Mouse (Mus musculus) brain, embryonic 14.5 days (tissue): ENCODE measurements at regions not wholly inside any gene's neighbourhood (a gene's known extent, or its start where the extent isn't known, plus 50 kb on each side); places are given as distances from the start of the nearest gene placed in this dataset.
A peak's percentile ranks its signal among the peaks of the same experiment; 100 is the strongest.

Source experiments
- DNase-seq: peaks from one replicate; pipeline ENCODE4 v3.0.0-alpha.2; 2011; ENCODE audit warnings: low read depth
- CTCF ChIP-seq: fragments of 200-500 bp; IDR thresholded peaks from 2 replicates; pipeline ENCODE4 v1.5.1; 2012; ENCODE audit warnings: inconsistent platforms, mild to moderate bottlenecking, moderate library complexity, borderline replicate concordance; ENCODE audit not compliant: insufficient read depth, insufficient read length; ENCODE audit errors: extremely low read depth
- POLR2A ChIP-seq: fragments of 200-500 bp; IDR thresholded peaks from 2 replicates; pipeline ENCODE4 v1.6.1; 2012; ENCODE audit warnings: mild to moderate bottlenecking, inconsistent platforms, borderline replicate concordance; ENCODE audit not compliant: poor library complexity, insufficient read depth, insufficient read length, severe bottlenecking; ENCODE audit errors: extremely low read depth

GRCm38 (mm10) chr7:64074661-64075234, 78.9 kb upstream of the Trpm1 start:
- TF ChIP-seq POLR2A (no peak), CTCF (no peak)
- no peak for DNase-seq

GRCm38 (mm10) chr7:64074186-64074585, 79.4 kb upstream of the Trpm1 start:
- TF ChIP-seq POLR2A (no peak), CTCF (no peak)
- DNase-seq, result no peak

- no peak for DNase-seq
- TF ChIP-seq POLR2A (no peak), CTCF (no peak)
Observed at GRCm38 (mm10) chr7:64073781-64074180, 79.9 kb upstream of the Trpm1 start.

- TF ChIP-seq CTCF (no peak), POLR2A (no peak)
- no peak for DNase-seq
Observed at GRCm38 (mm10) chr7:64070930-64071329, 82.7 kb upstream of the Trpm1 start.

GRCm38 (mm10) chr7:64065529-64066247, 87.9 kb upstream of the Trpm1 start:
- TF ChIP-seq CTCF (no peak), POLR2A (no peak)
- DNase-seq, result peak; percentile 81

- DNase-seq, result peak; percentile 13
- TF ChIP-seq CTCF (no peak), POLR2A (no peak)
Observed at GRCm38 (mm10) chr7:64064460-64065241, 89.0 kb upstream of the Trpm1 start.

GRCm38 (mm10) chr7:64061170-64061569, 92.5 kb upstream of the Trpm1 start:
- no peak for DNase-seq
- TF ChIP-seq CTCF, result no peak
- no peak for TF ChIP-seq POLR2A

- no peak for TF ChIP-seq POLR2A
- TF ChIP-seq CTCF, result no peak
- DNase-seq, result no peak
Observed at GRCm38 (mm10) chr7:64060582-64060981, 93.1 kb upstream of the Trpm1 start.

- TF ChIP-seq CTCF (peak; percentile 66; the same call in 1 of the 2 replicates), POLR2A (no peak)
Observed at GRCm38 (mm10) chr7:64060051-64060450, 93.6 kb upstream of the Trpm1 start.

GRCm38 (mm10) chr7:64058282-64058872, 95.3 kb upstream of the Trpm1 start:
- TF ChIP-seq POLR2A, result no peak
- no peak for TF ChIP-seq CTCF
- no peak for DNase-seq

More at GRCm38 (mm10) chr7:64060051-64060450, 93.6 kb upstream of the Trpm1 start:
- DNase-seq, result peak; percentile 74

GRCm38 (mm10) chr7:64057873-64058272, 95.8 kb upstream of the Trpm1 start:
- no peak for DNase-seq
- peak; percentile 36; the same call in 1 of the 2 replicates for TF ChIP-seq CTCF
- TF ChIP-seq POLR2A, result no peak

GRCm38 (mm10) chr7:64056498-64056897, 97.1 kb upstream of the Trpm1 start:
- no peak for TF ChIP-seq POLR2A
- no peak for TF ChIP-seq CTCF
- DNase-seq, result no peak

GRCm38 (mm10) chr7:64054996-64055395, 98.6 kb upstream of the Trpm1 start:
- DNase-seq, result no peak
- TF ChIP-seq CTCF (no peak), POLR2A (no peak)
